Mouse (Mus musculus): ENCODE results near the gene Cdk6.

DNA sequence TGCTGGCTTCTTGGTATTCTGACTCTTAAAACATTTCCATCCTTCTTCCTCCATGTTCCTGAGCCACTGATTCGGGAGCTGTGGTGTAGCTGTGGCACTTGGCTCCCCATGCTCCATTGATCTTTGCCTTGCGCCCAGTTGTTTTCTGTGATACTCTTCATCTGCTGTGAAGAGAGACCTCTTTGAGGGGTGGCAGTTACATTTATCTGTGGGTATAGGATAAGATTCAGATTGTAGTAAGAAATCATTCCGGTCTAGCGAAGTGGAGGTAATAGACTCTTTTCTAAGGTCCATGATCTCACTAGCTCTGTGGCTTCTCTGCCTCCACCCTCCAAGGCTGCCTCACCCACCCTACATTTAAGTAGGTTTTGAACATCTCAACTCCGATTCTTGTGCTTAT, 159.0 kb downstream of the Cdk6 start:
- no peak for TF ChIP-seq CTCF (IDR thresholded peaks at IDR 0.05; ENCODE audit: control insufficient read depth, insufficient read depth, insufficient read length)
- no peak for TF ChIP-seq USF1 (IDR thresholded peaks at IDR 0.05; ENCODE audit: low read depth)
- TF ChIP-seq CEBPB (IDR thresholded peaks at IDR 0.05; ENCODE audit: low read depth), result no peak
- TF ChIP-seq MAX (IDR thresholded peaks at IDR 0.05), result no peak
- TF ChIP-seq FOSL1 (IDR thresholded peaks at IDR 0.05; ENCODE audit: insufficient read depth, low read length, poor library complexity, severe bottlenecking), result no peak
- no peak for TF ChIP-seq MYOG (IDR thresholded peaks at IDR 0.05; ENCODE audit: control insufficient read depth, extremely low read depth, insufficient read length)
